Mouse (Mus musculus) forebrain, embryonic 14.5 days (tissue): ENCODE measurements at regions not wholly inside any gene's neighbourhood (a gene's known extent, or its start where the extent isn't known, plus 50 kb on each side); places are given as distances from the start of the nearest gene placed in this dataset.

ENCODE experiments used
- ATAC-seq: fragments of 200-750 bp; cut with Nextera tagmentation; 2 replicates; pipeline ENCODE4 v1.8.0; 2017; ENCODE audit warnings: mild to moderate bottlenecking, moderate library complexity
- DNase-seq: peaks from one replicate; pipeline ENCODE4 v3.0.0-alpha.2; 2015; ENCODE audit warnings: low spot score
- H3K27ac ChIP-seq: fragments of 300-500 bp; sonication (generic); 2 replicates; pipeline ENCODE4 v1.5.1; 2014; ENCODE audit warnings: low read depth, mild to moderate bottlenecking, control low read depth, low read length, moderate library complexity
- H3K27me3 ChIP-seq: fragments of 300-500 bp; sonication (generic); replicated peaks from 2 replicates; pipeline ENCODE4 v1.6.1; 2014; ENCODE audit warnings: low read length, control low read depth, mixed read lengths; ENCODE audit not compliant: control insufficient read depth, insufficient read depth
- H3K36me3 ChIP-seq: fragments of 300-500 bp; sonication (generic); 2 replicates; pipeline ENCODE4 v1.6.1; 2014; ENCODE audit warnings: low read length, control low read depth; ENCODE audit not compliant: control insufficient read depth, insufficient read depth
- H3K4me1 ChIP-seq: fragments of 300-500 bp; sonication (generic); 2 replicates; pipeline ENCODE4 v1.6.1; 2014; ENCODE audit warnings: antibody characterized with exemption, low read length, control low read depth; ENCODE audit not compliant: control insufficient read depth, insufficient read depth
- H3K4me2 ChIP-seq: fragments of 300-500 bp; sonication (generic); 2 replicates; pipeline ENCODE4 v1.6.1; 2014; ENCODE audit warnings: mild to moderate bottlenecking, control low read depth, low read length
- H3K4me3 ChIP-seq: fragments of 300-500 bp; sonication (generic); 2 replicates; pipeline ENCODE4 v1.5.1; 2014; ENCODE audit warnings: low read depth, low read length, control low read depth
- H3K9ac ChIP-seq: fragments of 300-500 bp; sonication (generic); 2 replicates; pipeline ENCODE4 v1.6.1; 2014; ENCODE audit warnings: mild to moderate bottlenecking, low read length, control low read depth, moderate library complexity
- H3K9me3 ChIP-seq: fragments of 300-500 bp; sonication (generic); replicated peaks from 2 replicates; pipeline ENCODE4 v1.6.1; 2016; ENCODE audit warnings: low read length, control low read depth, mixed read lengths; ENCODE audit not compliant: control insufficient read depth
- WGBS: fragments of 180-500 bp; shearing (Covaris S2); extraction: QIAGEN DNeasy Blood & Tissue Kit; methylation state at CpG from one replicate; pipeline ENCODE4 v1.1.7; 2014; 5-methylcytosine and 5-hydroxymethylcytosine counted together

- Histone ChIP-seq H3K4me3 (no peak overlapping the region), H3K9ac (no peak overlapping the region), H3K36me3 (no peaks in the 10 kb centered on the region), H3K9me3 (no peaks in the 10 kb centered on the region), H3K4me2 (no peak overlapping the region), H3K27me3 (no peaks in the 10 kb centered on the region), H3K27ac (no peak overlapping the region), H3K4me1 (peaks cover 13% of the 10 kb centered on the region)
- ATAC-seq (no peak), DNase-seq (no peak)
- 79% methylated on average over 7 of the region's 7 CpGs for WGBS
Measured at GRCm38 (mm10) chr13:46222031-46222430, 51.5 kb upstream of the Stmnd1 start.

- 18% methylated on average over 20 of the region's 20 CpGs for WGBS
- no peaks in the 10 kb centered on the region for H3K9me3 ChIP-seq
- H3K4me3 ChIP-seq = peak overlapping the region; percentile 24
- H3K36me3 ChIP-seq = no peaks in the 10 kb centered on the region
- H3K27ac ChIP-seq = peak overlapping the region; percentile 67
- peak overlapping the region; percentile 67 for H3K4me2 ChIP-seq
- peak; percentile 92 for DNase-seq
- H3K9ac ChIP-seq = peak overlapping the region; percentile 53
- peak; percentile 84 for ATAC-seq
- peaks cover 16% of the 10 kb centered on the region for H3K4me1 ChIP-seq
- H3K27me3 ChIP-seq = no peaks in the 10 kb centered on the region
Measured at GRCm38 (mm10) chr13:46218101-46218701, 55.3 kb upstream of the Stmnd1 start.

- ATAC-seq (0 out of 2 replicates have a peak, but pooled peaks have one; percentile 27), DNase-seq (peak; percentile 65)
- H3K4me1 ChIP-seq = peaks cover 16% of the 10 kb centered on the region
- H3K27me3 ChIP-seq = no peaks in the 10 kb centered on the region
- no peaks in the 10 kb centered on the region for H3K36me3 ChIP-seq
- H3K9me3 ChIP-seq = no peaks in the 10 kb centered on the region
- WGBS = 51% methylated on average over 9 of the region's 9 CpGs
- peak overlapping the region; percentile 53; the same call in 1 of the 2 replicates for H3K9ac ChIP-seq
- peak overlapping the region; percentile 67 for H3K4me2 ChIP-seq
- H3K27ac ChIP-seq = peak overlapping the region; percentile 67; the same call in 1 of the 2 replicates
- H3K4me3 ChIP-seq = 0 out of 2 replicates have a peak overlapping the region, but pooled peaks have one; percentile 24
Measured at GRCm38 (mm10) chr13:46216954-46217838, 56.3 kb upstream of the Stmnd1 start.

- Histone ChIP-seq H3K9ac (no peak overlapping the region), H3K36me3 (no peaks in the 10 kb centered on the region), H3K4me3 (no peak overlapping the region), H3K4me2 (no peak overlapping the region), H3K27me3 (no peaks in the 10 kb centered on the region), H3K27ac (no peak overlapping the region), H3K9me3 (no peaks in the 10 kb centered on the region), H3K4me1 (no peaks in the 10 kb centered on the region)
- no peak for DNase-seq
- WGBS = 86% methylated on average over 3 of the region's 3 CpGs
- no peak for ATAC-seq
Measured at GRCm38 (mm10) chr13:46203551-46203950, 70.0 kb upstream of the Stmnd1 start.

- Histone ChIP-seq H3K36me3 (no peaks in the 10 kb centered on the region), H3K9me3 (no peaks in the 10 kb centered on the region), H3K4me1 (no peaks in the 10 kb centered on the region), H3K4me2 (no peak overlapping the region), H3K4me3 (no peak overlapping the region), H3K27ac (no peak overlapping the region), H3K27me3 (no peaks in the 10 kb centered on the region), H3K9ac (no peak overlapping the region)
- DNase-seq (no peak), ATAC-seq (no peak)
- 90% methylated on average over 6 of the region's 6 CpGs for WGBS
Measured at GRCm38 (mm10) chr13:46202586-46202985, 70.9 kb upstream of the Stmnd1 start.

- Histone ChIP-seq H3K9ac (no peak overlapping the region), H3K9me3 (no peaks in the 10 kb centered on the region), H3K27ac (no peak overlapping the region), H3K4me2 (no peak overlapping the region), H3K4me3 (no peak overlapping the region), H3K27me3 (no peaks in the 10 kb centered on the region), H3K36me3 (no peaks in the 10 kb centered on the region), H3K4me1 (no peaks in the 10 kb centered on the region)
- no peak for DNase-seq
- ATAC-seq = no peak
- 77% methylated on average over 14 of the region's 14 CpGs for WGBS
Measured at GRCm38 (mm10) chr13:46201029-46201599, 72.4 kb upstream of the Stmnd1 start.

- Histone ChIP-seq H3K9ac (no peak overlapping the region), H3K27ac (no peak overlapping the region), H3K36me3 (no peaks in the 10 kb centered on the region), H3K9me3 (no peaks in the 10 kb centered on the region), H3K4me1 (no peaks in the 10 kb centered on the region), H3K4me3 (no peak overlapping the region), H3K27me3 (no peaks in the 10 kb centered on the region), H3K4me2 (no peak overlapping the region)
- DNase-seq = no peak
- ATAC-seq = no peak
- WGBS = 70% methylated on average over 1 of the region's 1 CpGs
Measured at GRCm38 (mm10) chr13:46193131-46193530, 80.4 kb upstream of the Stmnd1 start.

GRCm38 (mm10) chr13:46189726-46190125 lies 83.8 kb upstream of the Stmnd1 start:
- ATAC-seq (no peak), DNase-seq (no peak)
- Histone ChIP-seq H3K4me1 (no peaks in the 10 kb centered on the region), H3K27ac (no peak overlapping the region), H3K27me3 (no peaks in the 10 kb centered on the region), H3K4me2 (no peak overlapping the region), H3K4me3 (no peak overlapping the region), H3K9ac (no peak overlapping the region), H3K9me3 (no peaks in the 10 kb centered on the region), H3K36me3 (no peaks in the 10 kb centered on the region)
- WGBS = 78% methylated on average over 2 of the region's 2 CpGs
